Mouse (Mus musculus): Measurements from ENCODE around the gene Ceacam15.

The Ceacam15 gene

GRCm38 (mm10) chr7:16629598-16630296 is 45.8 kb downstream of the Ceacam15 start:
- DNase-seq, result peak; percentile 22 to 47

- peak; percentile 24 to 42 for DNase-seq
Observed at GRCm38 (mm10) chr7:16628096-16628771, 47.3 kb downstream of the Ceacam15 start.

- DNase-seq, result no peak
Observed at GRCm38 (mm10) chr7:16623687-16624086, 51.8 kb downstream of the Ceacam15 start.

GRCm38 (mm10) chr7:16623131-16623530 is 52.4 kb downstream of the Ceacam15 start:
- DNase-seq, result no peak

All from lung, adult 18-20 months (tissue).